8 mouse cellular contexts compared by ENCODE assay signal in genomic region chr8:120632969-120633664, GRCm38 (mm10). TPM values are rescaled to one million over a fixed set of nuclear protein-coding genes. Genes with fewer than 3 reads are reported as not detected.
DNase-seq lines count a peak whose midpoint lies in the region; ATAC-seq lines count a peak whose summit lies in the region.

No protein-coding gene starts in this region.

- H3K27me3 ChIP-seq in kidney, embryonic 15.5 days, result peaks cover 48% of the 10 kb centered on the region
- peaks cover 22% of the 10 kb centered on the region for H3K27me3 ChIP-seq in embryonic facial prominence, embryonic 13.5 days
- H3K27me3 ChIP-seq in intestine, embryonic 15.5 days (replicated peaks), result peaks cover 11% of the 10 kb centered on the region
- peaks cover 39% of the 10 kb centered on the region for H3K27me3 ChIP-seq in neural tube, embryonic 12.5 days (replicated peaks)

- DNase-seq in kidney, postnatal 14 days, result no peak
- no peak for DNase-seq in B cell, adult 2 months
- DNase-seq in thymus, adult 18-20 months, result no peak
- no peak for DNase-seq in testis, postnatal 10 days (ENCODE audit: low spot score)

- peak overlapping the region; percentile 51 for H3K9ac ChIP-seq in kidney, embryonic 15.5 days
- H3K9ac ChIP-seq in embryonic facial prominence, embryonic 13.5 days, result peak overlapping the region; percentile 72
- H3K9ac ChIP-seq in intestine, embryonic 15.5 days, result no peak overlapping the region
- H3K9ac ChIP-seq in neural tube, embryonic 12.5 days, result peak overlapping the region; percentile 64; the same call in 1 of the 2 replicates

- 40% methylated on average over 17 of the region's 17 CpGs for WGBS in kidney, embryonic 15.5 days
- WGBS in embryonic facial prominence, embryonic 13.5 days, result 28% methylated on average over 17 of the region's 17 CpGs
- WGBS in intestine, embryonic 15.5 days, result 43% methylated on average over 17 of the region's 17 CpGs
- 28% methylated on average over 17 of the region's 17 CpGs for WGBS in neural tube, embryonic 12.5 days

- H3K4me2 ChIP-seq in kidney, embryonic 15.5 days, result peak overlapping the region; percentile 99
- peak overlapping the region; percentile 85 for H3K4me2 ChIP-seq in embryonic facial prominence, embryonic 13.5 days
- H3K4me2 ChIP-seq in intestine, embryonic 15.5 days (replicated peaks), result peak overlapping the region; percentile 99
- peak overlapping the region; percentile 97 for H3K4me2 ChIP-seq in neural tube, embryonic 12.5 days (replicated peaks)

- peak overlapping the region; percentile 64 for H3K4me3 ChIP-seq in kidney, embryonic 15.5 days (replicated peaks)
- H3K4me3 ChIP-seq in embryonic facial prominence, embryonic 13.5 days, result peak overlapping the region; percentile 57
- peak overlapping the region; percentile 63 for H3K4me3 ChIP-seq in intestine, embryonic 15.5 days (replicated peaks)
- peak overlapping the region; percentile 59 for H3K4me3 ChIP-seq in neural tube, embryonic 12.5 days

- H3K9me3 ChIP-seq in kidney, embryonic 15.5 days (replicated peaks), result no peaks in the 10 kb centered on the region
- no peaks in the 10 kb centered on the region for H3K9me3 ChIP-seq in embryonic facial prominence, embryonic 13.5 days
- H3K9me3 ChIP-seq in intestine, embryonic 15.5 days, result no peaks in the 10 kb centered on the region
- no peaks in the 10 kb centered on the region for H3K9me3 ChIP-seq in neural tube, embryonic 12.5 days

- no peak overlapping the region for H3K27ac ChIP-seq in kidney, embryonic 15.5 days
- no peak overlapping the region for H3K27ac ChIP-seq in embryonic facial prominence, embryonic 13.5 days
- no peak overlapping the region for H3K27ac ChIP-seq in intestine, embryonic 15.5 days
- no peak overlapping the region for H3K27ac ChIP-seq in neural tube, embryonic 12.5 days

- no peak for ATAC-seq in kidney, embryonic 15.5 days (replicated peaks; ENCODE audit: low FRiP score)
- ATAC-seq in embryonic facial prominence, embryonic 13.5 days (ENCODE audit: insufficient number of reproducible peaks, insufficient read depth, low FRiP score, low TSS enrichment, low read depth), result no peak
- ATAC-seq in intestine, embryonic 15.5 days, result no peak
- ATAC-seq in neural tube, embryonic 12.5 days (ENCODE audit: low FRiP score, low read depth), result peak; percentile 21; the same call in 1 of the 2 replicates

- no peaks in the 10 kb centered on the region for H3K36me3 ChIP-seq in kidney, embryonic 15.5 days
- no peaks in the 10 kb centered on the region for H3K36me3 ChIP-seq in embryonic facial prominence, embryonic 13.5 days
- H3K36me3 ChIP-seq in intestine, embryonic 15.5 days, result no peaks in the 10 kb centered on the region
- H3K36me3 ChIP-seq in neural tube, embryonic 12.5 days, result no peaks in the 10 kb centered on the region

- H3K4me1 ChIP-seq in kidney, embryonic 15.5 days, result peaks cover 15% of the 10 kb centered on the region
- H3K4me1 ChIP-seq in embryonic facial prominence, embryonic 13.5 days, result peaks cover 32% of the 10 kb centered on the region
- peaks cover 13% of the 10 kb centered on the region; the same call in 1 of the 2 replicates for H3K4me1 ChIP-seq in intestine, embryonic 15.5 days (replicated peaks)
- peaks cover 20% of the 10 kb centered on the region for H3K4me1 ChIP-seq in neural tube, embryonic 12.5 days

RNA-seq across cellular contexts. Expression of gene 1190005I06Rik, which starts 14.3 kb away (rescaled TPM):
- polyA plus RNA-seq in kidney, embryonic 15.5 days (2015; fragmentation: Nextera tagmentation; extraction: Ambion mirVana), result 3.0 and 4.0 TPM in 2 replicates
- polyA plus RNA-seq in embryonic facial prominence, embryonic 13.5 days (2015; fragmentation: Nextera tagmentation; extraction: Ambion mirVana), result 14.8 and 15.9 TPM in 2 replicates
- polyA plus RNA-seq in intestine, embryonic 15.5 days (2015; fragmentation: Nextera tagmentation; extraction: Ambion mirVana), result 1.3 and 2.5 TPM in 2 replicates
- polyA plus RNA-seq in neural tube, embryonic 12.5 days (2016; fragmentation: Nextera tagmentation; extraction: Ambion mirVana), result 4.0 and 6.3 TPM in 2 replicates

RNA-seq across cellular contexts. Expression of gene Gm27021, which starts 34.8 kb away (rescaled TPM):
- 2.8 and 3.0 TPM in 2 replicates for polyA plus RNA-seq in kidney, embryonic 15.5 days (2015; fragmentation: Nextera tagmentation; extraction: Ambion mirVana)
- 5.9 and 6.7 TPM in 2 replicates for polyA plus RNA-seq in embryonic facial prominence, embryonic 13.5 days (2015; fragmentation: Nextera tagmentation; extraction: Ambion mirVana)
- polyA plus RNA-seq in intestine, embryonic 15.5 days (2015; fragmentation: Nextera tagmentation; extraction: Ambion mirVana), result 2.0 and 2.2 TPM in 2 replicates
- polyA plus RNA-seq in neural tube, embryonic 12.5 days (2016; fragmentation: Nextera tagmentation; extraction: Ambion mirVana), result 2.4 and 6.3 TPM in 2 replicates

RNA-seq across cellular contexts. Expression of gene Cox4i1, which starts 34.9 kb away (rescaled TPM):
- 1,138 and 1,220 TPM in 2 replicates for polyA plus RNA-seq in kidney, embryonic 15.5 days (2015; fragmentation: Nextera tagmentation; extraction: Ambion mirVana)
- 1,017 and 1,050 TPM in 2 replicates for polyA plus RNA-seq in embryonic facial prominence, embryonic 13.5 days (2015; fragmentation: Nextera tagmentation; extraction: Ambion mirVana)
- polyA plus RNA-seq in intestine, embryonic 15.5 days (2015; fragmentation: Nextera tagmentation; extraction: Ambion mirVana), result 1,472 and 1,529 TPM in 2 replicates
- polyA plus RNA-seq in neural tube, embryonic 12.5 days (2016; fragmentation: Nextera tagmentation; extraction: Ambion mirVana), result 950 and 1,041 TPM in 2 replicates

RNA-seq across cellular contexts. Expression of gene Emc8, which starts 35.3 kb away (rescaled TPM):
- 250 and 266 TPM in 2 replicates for polyA plus RNA-seq in kidney, embryonic 15.5 days (2015; fragmentation: Nextera tagmentation; extraction: Ambion mirVana)
- polyA plus RNA-seq in embryonic facial prominence, embryonic 13.5 days (2015; fragmentation: Nextera tagmentation; extraction: Ambion mirVana), result 230 and 254 TPM in 2 replicates
- polyA plus RNA-seq in intestine, embryonic 15.5 days (2015; fragmentation: Nextera tagmentation; extraction: Ambion mirVana), result 235 and 246 TPM in 2 replicates
- polyA plus RNA-seq in neural tube, embryonic 12.5 days (2016; fragmentation: Nextera tagmentation; extraction: Ambion mirVana), result 204 and 214 TPM in 2 replicates

RNA-seq across cellular contexts. Expression of gene Gins2, which starts 44.0 kb away (rescaled TPM):
- 107 and 110 TPM in 2 replicates for polyA plus RNA-seq in kidney, embryonic 15.5 days (2015; fragmentation: Nextera tagmentation; extraction: Ambion mirVana)
- polyA plus RNA-seq in embryonic facial prominence, embryonic 13.5 days (2015; fragmentation: Nextera tagmentation; extraction: Ambion mirVana), result 98.6 and 111 TPM in 2 replicates
- 88.4 and 88.8 TPM in 2 replicates for polyA plus RNA-seq in intestine, embryonic 15.5 days (2015; fragmentation: Nextera tagmentation; extraction: Ambion mirVana)
- 53.4 and 54.7 TPM in 2 replicates for polyA plus RNA-seq in neural tube, embryonic 12.5 days (2016; fragmentation: Nextera tagmentation; extraction: Ambion mirVana)
